Mouse (Mus musculus): ENCODE data around the gene Kri1. TPM values are rescaled to one million over a fixed set of nuclear protein-coding genes. Genes with fewer than 3 reads are reported as not detected.

The Kri1 gene
- total and polyA plus RNA-seq, 3 experiments, result 76.1 to 233 (median 199) TPM

DNA sequence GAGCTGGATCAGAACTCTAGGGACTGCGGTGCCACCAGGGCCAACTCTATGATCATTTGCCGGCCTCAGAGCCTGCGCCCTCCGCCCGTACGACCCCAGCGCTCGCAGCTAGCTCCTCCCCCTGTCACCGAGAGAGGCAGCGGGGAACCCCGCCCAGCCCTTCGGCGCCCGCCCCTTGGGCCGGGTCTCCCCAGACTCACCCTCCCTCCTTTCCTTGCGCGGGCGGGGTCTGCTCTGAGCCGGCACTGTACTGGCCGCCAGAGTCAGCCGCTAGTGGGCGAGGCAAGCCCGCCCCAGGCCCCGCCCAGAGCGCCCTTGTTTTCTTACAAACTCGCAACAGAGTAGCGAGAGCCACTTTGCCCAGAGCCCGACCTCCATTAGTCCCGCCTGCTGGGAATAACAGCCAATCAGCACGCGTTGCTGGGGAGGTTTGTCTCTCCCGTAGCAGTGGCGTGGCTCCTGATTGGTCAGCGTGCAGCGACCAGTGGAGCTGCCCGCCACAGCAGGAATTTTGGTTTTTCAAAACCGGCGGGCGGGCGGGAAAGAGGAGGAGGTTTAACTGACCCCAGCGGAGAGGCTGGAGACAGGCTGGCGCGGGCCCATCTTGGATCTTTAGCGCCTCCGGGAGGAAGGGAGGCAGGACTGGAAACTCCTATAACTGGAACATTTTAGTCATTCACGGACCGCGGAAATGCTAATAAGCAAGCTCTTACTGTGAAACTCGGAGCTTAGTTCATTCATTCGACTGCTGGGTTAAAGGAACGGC, 3.4 kb upstream of the Kri1 start, which contains the start of gene Cdkn2d (continued):
- TF ChIP-seq CHD2 (IDR thresholded peaks at IDR 0.05; ENCODE audit: low read length) (no peak), RCOR1 (IDR thresholded peaks at IDR 0.05; ENCODE audit: low read depth, low read length) (no peak), MYB (IDR thresholded peaks at IDR 0.05; ENCODE audit: low read depth, low read length) (no peak), POLR2AphosphoS5 (IDR thresholded peaks at IDR 0.05; ENCODE audit: borderline replicate concordance, low read depth, low read length) (peak; percentile 96; the same call in 1 of the 2 replicates), ZC3H11A (IDR thresholded peaks at IDR 0.05; ENCODE audit: low read depth, low read length) (no peak), USF2 (IDR thresholded peaks at IDR 0.05; ENCODE audit: borderline replicate concordance in 1 of 2, insufficient read depth in 1 of 2, low read depth in 1 of 2, low read length in 2 of 2) (no peak), UBTF (IDR thresholded peaks at IDR 0.05; ENCODE audit: borderline replicate concordance, insufficient read depth, low read depth, low read length) (0 out of 2 replicates have a peak, but pooled peaks have one; percentile 16), POLR2A (IDR thresholded peaks at IDR 0.05; ENCODE audit: control insufficient read depth in 1 of 2, insufficient read depth in 1 of 2, low read depth in 1 of 2, low read length in 2 of 2, poor library complexity in 1 of 2) (peak in 1 of 2 experiments; percentile 98; a peak in 2 of 4 replicates), POLR2AphosphoS2 (IDR thresholded peaks at IDR 0.05; ENCODE audit: low read length) (no peak), EP300 (IDR thresholded peaks at IDR 0.05; ENCODE audit: low read depth in 1 of 2, low read length in 2 of 2) (no peak), MYC (IDR thresholded peaks at IDR 0.05; ENCODE audit: low read depth, low read length) (no peak), BHLHE40 (IDR thresholded peaks at IDR 0.05; ENCODE audit: borderline replicate concordance, low read depth, low read length) (no peak)

DNA sequence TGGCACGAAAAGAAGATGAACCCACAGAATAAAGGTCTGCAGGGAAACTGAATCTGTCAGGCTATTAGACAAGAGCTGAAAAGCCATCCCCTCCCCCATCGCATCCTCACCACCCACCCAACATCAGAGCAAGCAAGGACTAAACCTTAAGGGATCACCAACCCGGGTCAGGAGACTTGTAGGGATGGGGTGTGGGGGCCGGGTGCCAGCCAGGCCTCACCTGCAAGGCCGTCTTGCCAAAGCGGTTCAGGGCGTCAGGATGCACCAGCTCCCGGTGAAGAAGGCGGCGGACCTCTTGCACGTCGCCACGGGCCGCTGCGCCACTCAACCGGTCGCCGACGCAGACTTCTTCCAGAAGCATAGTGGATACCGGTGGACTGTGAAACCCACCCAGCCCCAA, 2.8 kb upstream of the Kri1 start:
- peaks cover under 1 to 37% of the 10 kb centered on the region in 2 experiments; a peak in 3 of 4 replicates for H3K36me3 ChIP-seq (ENCODE audit: control insufficient read depth in 1 of 2, insufficient read depth in 2 of 2, low read length in 2 of 2)
- H3K27ac ChIP-seq (ENCODE audit: control insufficient read depth, low read depth, low read length), result peak overlapping the region; percentile 62
- DNase-seq (ENCODE audit: low read depth, low spot score), result no peak
- H3K4me1 ChIP-seq (ENCODE audit: control insufficient read depth in 1 of 2, insufficient read depth in 2 of 2, low read length in 2 of 2), result peaks cover 26 to 28% of the 10 kb centered on the region in 2 experiments
- peak overlapping the region; percentile 75 for H3K9ac ChIP-seq (ENCODE audit: control insufficient read depth, low read depth, low read length, poor library complexity, severe bottlenecking)
- H3K4me3 ChIP-seq (ENCODE audit: control insufficient read depth in 1 of 2, insufficient read depth in 1 of 2, low read depth in 2 of 2, low read length in 2 of 2), result peak overlapping the region; percentile 75 to 76
- TF ChIP-seq JUND (IDR thresholded peaks at IDR 0.05; ENCODE audit: low read depth, low read length), result no peak
- TF ChIP-seq CHD1 (IDR thresholded peaks at IDR 0.05; ENCODE audit: low read depth, low read length), result no peak
- 0 out of 2 replicates have a peak, but pooled peaks have one; percentile 8 for TF ChIP-seq TBP (IDR thresholded peaks at IDR 0.05; ENCODE audit: low read depth, low read length)
- peak; percentile 90; the same call in 1 of the 2 replicates for TF ChIP-seq UBTF (IDR thresholded peaks at IDR 0.05; ENCODE audit: borderline replicate concordance, insufficient read depth, low read depth, low read length)
- H3K27me3 ChIP-seq (ENCODE audit: control insufficient read depth in 1 of 2, insufficient read depth in 2 of 2, low read length in 2 of 2), result no peaks in the 10 kb centered on the region
- no peaks in the 10 kb centered on the region for H3K9me3 ChIP-seq (replicated peaks; ENCODE audit: insufficient read depth, low read length)
- H3K79me2 ChIP-seq (ENCODE audit: control insufficient read depth, insufficient read depth, low read length, poor library complexity), result peaks cover 45% of the 10 kb centered on the region

DNA sequence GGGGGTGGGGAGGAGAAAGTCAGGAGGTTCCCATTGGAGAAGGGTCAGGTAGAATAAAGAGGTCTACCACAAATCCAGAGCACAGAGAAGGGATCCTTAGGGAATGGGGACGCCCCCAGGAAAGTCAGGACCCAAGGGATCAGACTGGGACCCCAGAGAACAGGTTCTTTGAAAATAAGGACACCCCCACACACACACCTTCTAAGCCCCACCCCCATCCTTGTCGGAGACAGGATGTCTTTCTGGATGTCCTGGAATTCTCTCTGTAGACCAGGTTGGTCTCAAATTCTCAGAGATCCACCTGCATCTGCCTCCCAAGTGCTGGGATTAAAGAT, 1.5 kb upstream of the Kri1 start:
- Histone ChIP-seq H3K36me3 (ENCODE audit: control insufficient read depth in 1 of 2, insufficient read depth in 2 of 2, low read length in 2 of 2) (peaks cover 9 to 40% of the 10 kb centered on the region in 2 experiments), H3K9ac (ENCODE audit: control insufficient read depth, low read depth, low read length, poor library complexity, severe bottlenecking) (peak overlapping the region; percentile 75), H3K9me3 (replicated peaks; ENCODE audit: insufficient read depth, low read length) (no peaks in the 10 kb centered on the region), H3K4me3 (ENCODE audit: control insufficient read depth in 1 of 2, insufficient read depth in 1 of 2, low read depth in 2 of 2, low read length in 2 of 2) (no peak overlapping the region), H3K27ac (ENCODE audit: control insufficient read depth, low read depth, low read length) (peak overlapping the region; percentile 87), H3K4me1 (ENCODE audit: control insufficient read depth in 1 of 2, insufficient read depth in 2 of 2, low read length in 2 of 2) (peaks cover 26 to 28% of the 10 kb centered on the region in 2 experiments), H3K79me2 (ENCODE audit: control insufficient read depth, insufficient read depth, low read length, poor library complexity) (peaks cover 52% of the 10 kb centered on the region), H3K27me3 (ENCODE audit: control insufficient read depth in 1 of 2, insufficient read depth in 2 of 2, low read length in 2 of 2) (no peaks in the 10 kb centered on the region)
- no peak for TF ChIP-seq BHLHE40 (IDR thresholded peaks at IDR 0.05; ENCODE audit: borderline replicate concordance, low read depth, low read length)
- no peak for TF ChIP-seq POLR2AphosphoS2 (IDR thresholded peaks at IDR 0.05; ENCODE audit: low read length)
- no peak for TF ChIP-seq MYB (IDR thresholded peaks at IDR 0.05; ENCODE audit: low read depth, low read length)
- TF ChIP-seq ZMIZ1 (IDR thresholded peaks at IDR 0.05; ENCODE audit: low read depth, low read length), result no peak
- TF ChIP-seq GATA1 (IDR thresholded peaks at IDR 0.05; ENCODE audit: low read depth, low read length), result no peak
- no peak for TF ChIP-seq CHD2 (IDR thresholded peaks at IDR 0.05; ENCODE audit: low read length)
- TF ChIP-seq POLR2A (IDR thresholded peaks at IDR 0.05; ENCODE audit: control insufficient read depth in 1 of 2, insufficient read depth in 1 of 2, low read depth in 1 of 2, low read length in 2 of 2, poor library complexity in 1 of 2), result no peak
- TF ChIP-seq JUND (IDR thresholded peaks at IDR 0.05; ENCODE audit: low read depth, low read length), result no peak
- no peak for TF ChIP-seq TAL1 (IDR thresholded peaks at IDR 0.05; ENCODE audit: low read length)
- TF ChIP-seq CTCF (IDR thresholded peaks at IDR 0.05 in 2 of 3, conservative IDR thresholded peaks at IDR 0.05 in 1 of 3; ENCODE audit: control insufficient read depth in 1 of 3, insufficient read depth in 1 of 3, low read depth in 2 of 3, low read length in 3 of 3, poor library complexity in 1 of 3, severe bottlenecking in 1 of 3), result no peak
- no peak for TF ChIP-seq ZKSCAN1 (IDR thresholded peaks at IDR 0.05; ENCODE audit: low read depth, low read length)
- no peak for TF ChIP-seq EP300 (IDR thresholded peaks at IDR 0.05; ENCODE audit: low read depth in 1 of 2, low read length in 2 of 2)
- TF ChIP-seq SIN3A (IDR thresholded peaks at IDR 0.05; ENCODE audit: low read length), result no peak
- TF ChIP-seq POLR2AphosphoS5 (IDR thresholded peaks at IDR 0.05; ENCODE audit: borderline replicate concordance, low read depth, low read length), result no peak
- no peak for TF ChIP-seq CHD1 (IDR thresholded peaks at IDR 0.05; ENCODE audit: low read depth, low read length)
- no peak for TF ChIP-seq MEF2A (IDR thresholded peaks at IDR 0.05; ENCODE audit: extremely low read depth, insufficient replicate concordance, low read depth, low read length, poor library complexity, severe bottlenecking)
- TF ChIP-seq RAD21 (IDR thresholded peaks at IDR 0.05; ENCODE audit: low read depth, low read length), result no peak
- DNase-seq (ENCODE audit: low read depth, low spot score), result no peak

Data from MEL (cell line).